Mouse (Mus musculus): ENCODE results near the gene Hamp2. TPM values are rescaled to one million over a fixed set of nuclear protein-coding genes. Genes with fewer than 3 reads are reported as not detected.

Hamp2 gene
- total RNA-seq, 1 experiment from 2014 or later, result 6.5 TPM

GRCm38 (mm10) chr7:30891746-30892145 lies 32.7 kb downstream of the Hamp2 start:
- no peak for DNase-seq

GRCm38 (mm10) chr7:30890681-30891080 lies 33.8 kb downstream of the Hamp2 start:
- no peak for DNase-seq

GRCm38 (mm10) chr7:30888786-30889185 lies 35.7 kb downstream of the Hamp2 start:
- no peak for DNase-seq

GRCm38 (mm10) chr7:30887568-30888188 lies 36.8 kb downstream of the Hamp2 start:
- DNase-seq, result peak; percentile 27

- peak; percentile 41 for DNase-seq
Observed at GRCm38 (mm10) chr7:30886852-30887251, 37.6 kb downstream of the Hamp2 start.

GRCm38 (mm10) chr7:30884047-30884446 lies 40.4 kb downstream of the Hamp2 start:
- peak; percentile 51 for DNase-seq

- peak; percentile 30 for DNase-seq
Observed at GRCm38 (mm10) chr7:30881367-30881766, 43.1 kb downstream of the Hamp2 start.

GRCm38 (mm10) chr7:30880176-30880575 lies 44.3 kb downstream of the Hamp2 start, which contains the start of gene Cd22:
Cd22 (minus strand) TSS chr7:30880342.
- DNase-seq, result no peak

- DNase-seq, result no peak
Observed at GRCm38 (mm10) chr7:30878950-30879349, 45.5 kb downstream of the Hamp2 start.

GRCm38 (mm10) chr7:30873083-30873482 lies 51.4 kb downstream of the Hamp2 start:
- peak; percentile 89 for DNase-seq

Other genes with a start within 250 kb of the Hamp2 start
- 1.4 and 3.4 TPM in 2 replicates for gene 2200002J24Rik, start 225.8 kb downstream of the Hamp2 start, total RNA-seq (2021)
- gene Atp4a, start 212.5 kb downstream of the Hamp2 start, total RNA-seq (2021), result 3.0 TPM in 2 replicates
- gene Tmem147, start 195.1 kb downstream of the Hamp2 start, total RNA-seq (2021), result 215 and 242 TPM in 2 replicates
- not detected in 2 replicates for gene Gapdhs, start 181.0 kb downstream of the Hamp2 start, total RNA-seq (2021)
- 76.3 and 82.7 TPM in 2 replicates for gene Sbsn, start 173.2 kb downstream of the Hamp2 start, total RNA-seq (2021)
- gene Dmkn, start 160.9 kb downstream of the Hamp2 start, total RNA-seq (2021), result 2.2 and 3.5 TPM in 2 replicates
- gene Krtdap, start 136.8 kb downstream of the Hamp2 start, total RNA-seq (2021), result 1.3 and 2.1 TPM in 2 replicates
- 1.1 TPM in 2 replicates for gene Ffar2, start 100.9 kb downstream of the Hamp2 start, total RNA-seq (2021)
- 0.26 and 0.38 TPM in 2 replicates for gene Ffar3, start 68.5 kb downstream of the Hamp2 start, total RNA-seq (2021)
- 0.41 TPM in 1 of 2 replicates, not detected in the other for gene Ffar1, start 63.1 kb downstream of the Hamp2 start, total RNA-seq (2021)
- gene Cd22, start 44.3 kb downstream of the Hamp2 start, total RNA-seq (2021), result 3.2 and 14.1 TPM in 2 replicates
- gene Mag, start 9.8 kb downstream of the Hamp2 start, total RNA-seq (2021), result 0.33 and 0.90 TPM in 2 replicates
- gene Hamp, start 19.4 kb upstream of the Hamp2 start, total RNA-seq (2021), result 4.3 TPM in 1 of 2 replicates, not detected in the other
- gene Usf2, start 32.1 kb upstream of the Hamp2 start, total RNA-seq (2021), result 111 and 115 TPM in 2 replicates
- gene Lsr, start 48.8 kb upstream of the Hamp2 start, total RNA-seq (2021), result 6.7 and 19.9 TPM in 2 replicates
- gene Fam187b, start 49.1 kb upstream of the Hamp2 start, total RNA-seq (2021), result 0.34 and 1.1 TPM in 2 replicates
- gene Fxyd5, start 117.8 kb upstream of the Hamp2 start, total RNA-seq (2021), result 32.7 and 63.0 TPM in 2 replicates
- gene Fxyd7, start 126.8 kb upstream of the Hamp2 start, total RNA-seq (2021), result 3.6 and 10.7 TPM in 2 replicates
- gene Fxyd1, start 132.5 kb upstream of the Hamp2 start, total RNA-seq (2021), result 340 and 374 TPM in 2 replicates
- gene Lgi4, start 134.7 kb upstream of the Hamp2 start, total RNA-seq (2021), result 5.6 TPM in 2 replicates
- gene Fxyd3, start 152.0 kb upstream of the Hamp2 start, total RNA-seq (2021), result 2.9 and 5.6 TPM in 2 replicates
- 3.8 and 41.6 TPM in 2 replicates for gene Hpn, start 190.6 kb upstream of the Hamp2 start, total RNA-seq (2021)
- gene Scn1b, start 202.3 kb upstream of the Hamp2 start, total RNA-seq (2021), result 8.6 and 11.8 TPM in 2 replicates
- gene Gramd1a, start 231.2 kb upstream of the Hamp2 start, total RNA-seq (2021), result 45.9 and 72.5 TPM in 2 replicates

Measured in adrenal gland, postnatal 14 days (tissue).